Mouse (Mus musculus) liver, postnatal 0 days (tissue): ENCODE measurements around the gene Ndrg3.

Experiments used
- CTCF ChIP-seq: sonication (generic); IDR thresholded peaks from 2 replicates; pipeline ENCODE4 v1.5.1; 2016; ENCODE audit warnings: antibody characterized with exemption, low read depth
- EP300 ChIP-seq: IDR thresholded peaks from 2 replicates; pipeline ENCODE4 v1.6.1; 2016; ENCODE audit warnings: antibody characterized with exemption, low read depth, mild to moderate bottlenecking

- TF ChIP-seq CTCF (no peak), EP300 (no peak)
Measured at GRCm38 (mm10) chr2:156884396-156885211, 107.3 kb downstream of the Ndrg3 start.
